ENCODE assay signal across 9 mouse cellular contexts in genomic region chr9:77546010-77546409, GRCm38 (mm10). TPM values are rescaled to one million over a fixed set of nuclear protein-coding genes. Genes with fewer than 3 reads are reported as not detected.
DNase-seq lines count a peak whose midpoint lies in the region; ATAC-seq and TF ChIP-seq lines count a peak whose summit lies in the region.
"Had no signal": no experiment of that assay in that cellular context is flagged by ENCODE, and none has a peak within 500 bp of the region (broad histone marks: within the 10 kb centered on the region; RNA-seq: fewer than 3 reads in every experiment).

No protein-coding gene starts in this region.

- TF ChIP-seq RAD21 in CH12.LX (IDR thresholded peaks at IDR 0.05; ENCODE audit: low read depth, low read length): no peak

- TF ChIP-seq EP300 in CH12.LX (IDR thresholded peaks at IDR 0.05; ENCODE audit: low read length): no peak

- in situ Hi-C loops in CH12.LX (cut with MboI; ENCODE audit: low pct_ligation_motif_present, low pct_unique_long_range_greater_than_20kb, low sequenced_read_pairs): loop anchor here (10.0 kb wide), 1 partner anchor 131 kb away; no protein-coding TSS in a partner anchor

- TF ChIP-seq POLR2A in CH12.LX (IDR thresholded peaks at IDR 0.05; ENCODE audit: low read depth, low read length): no peak

- no peak overlapping the region for H3K4me3 ChIP-seq in forebrain, embryonic 12.5 days (replicated peaks)
- H3K4me3 ChIP-seq in forebrain, embryonic 13.5 days: no peak overlapping the region
- H3K4me3 ChIP-seq in CH12.LX (replicated peaks in 1 of 3; ENCODE audit: low read depth in 2 of 3, low read length in 2 of 3, poor library complexity in 1 of 3): no peak overlapping the region
- H3K4me3 ChIP-seq in intestine, embryonic 14.5 days (ENCODE audit: low read depth, low read length): no peak overlapping the region
- no peak overlapping the region for H3K4me3 ChIP-seq in limb, embryonic 12.5 days (replicated peaks)

- 0 out of 2 replicates have a peak overlapping the region, but pooled peaks have one; percentile 90 for H3K4me2 ChIP-seq in forebrain, embryonic 12.5 days
- H3K4me2 ChIP-seq in forebrain, embryonic 13.5 days: no peak overlapping the region
- peak overlapping the region; percentile 97 for H3K4me2 ChIP-seq in CH12.LX (ENCODE audit: insufficient read depth, low read depth, poor library complexity, severe bottlenecking)
- peak overlapping the region; percentile 86; the same call in 1 of the 2 replicates for H3K4me2 ChIP-seq in intestine, embryonic 14.5 days (ENCODE audit: low read length)
- H3K4me2 ChIP-seq in limb, embryonic 12.5 days: peak overlapping the region; percentile 97; the same call in 1 of the 2 replicates

- H3K4me1 ChIP-seq in forebrain, embryonic 12.5 days: peaks cover 30% of the 10 kb centered on the region
- peaks cover 35% of the 10 kb centered on the region for H3K4me1 ChIP-seq in forebrain, embryonic 13.5 days
- H3K4me1 ChIP-seq in CH12.LX (ENCODE audit: control insufficient read depth in 1 of 2, insufficient read depth in 2 of 2): peaks cover 4 to 59% of the 10 kb centered on the region in 2 experiments
- peaks cover 6% of the 10 kb centered on the region for H3K4me1 ChIP-seq in intestine, embryonic 14.5 days (replicated peaks; ENCODE audit: control insufficient read depth, insufficient read depth, low read length)
- peaks cover 23% of the 10 kb centered on the region; the same call in 1 of the 2 replicates for H3K4me1 ChIP-seq in limb, embryonic 12.5 days (replicated peaks)

- peaks cover 20% of the 10 kb centered on the region for H3K79me2 ChIP-seq in CH12.LX (replicated peaks; ENCODE audit: control insufficient read depth, extremely low read depth, insufficient read depth, poor library complexity, severe bottlenecking)

- no peaks in the 10 kb centered on the region for H3K36me3 ChIP-seq in forebrain, embryonic 12.5 days (replicated peaks)
- H3K36me3 ChIP-seq in forebrain, embryonic 13.5 days (ENCODE audit: poor library complexity, severe bottlenecking): no peaks in the 10 kb centered on the region
- peaks cover 0 to 13% of the 10 kb centered on the region in 2 experiments for H3K36me3 ChIP-seq in CH12.LX (replicated peaks in 1 of 2; ENCODE audit: control insufficient read depth in 1 of 2, insufficient read depth in 1 of 2, low read length in 1 of 2)
- H3K36me3 ChIP-seq in intestine, embryonic 14.5 days (ENCODE audit: control insufficient read depth, insufficient read depth, low read length): no peaks in the 10 kb centered on the region
- no peaks in the 10 kb centered on the region for H3K36me3 ChIP-seq in limb, embryonic 12.5 days

- no peak for TF ChIP-seq CTCF in CH12.LX (conservative IDR thresholded peaks at IDR 0.05 in 1 of 2, IDR thresholded peaks at IDR 0.05 in 1 of 2; ENCODE audit: low read depth in 2 of 2, low read length in 2 of 2)

- DNase-seq in CH12.LX (ENCODE audit: extremely low read depth): no peak
- no peak for DNase-seq in intestine, embryonic 14.5 days (ENCODE audit: low spot score)
- no peak for DNase-seq in adrenal gland, postnatal 4 days (ENCODE audit: low spot score in 2 of 2)
- DNase-seq in right cerebral cortex, postnatal 10 days (ENCODE audit: low spot score in 2 of 2): no peak
- DNase-seq in heart, adult 18-20 months: no peak
- DNase-seq: right cerebral cortex, postnatal 4 days had no signal

- no peaks in the 10 kb centered on the region for H3K27me3 ChIP-seq in forebrain, embryonic 12.5 days
- H3K27me3 ChIP-seq in forebrain, embryonic 13.5 days: no peaks in the 10 kb centered on the region
- no peaks in the 10 kb centered on the region for H3K27me3 ChIP-seq in CH12.LX (replicated peaks)
- no peaks in the 10 kb centered on the region for H3K27me3 ChIP-seq in intestine, embryonic 14.5 days (replicated peaks; ENCODE audit: control insufficient read depth, insufficient read depth, low read length)
- no peaks in the 10 kb centered on the region for H3K27me3 ChIP-seq in limb, embryonic 12.5 days

- no peak for ATAC-seq in forebrain, embryonic 12.5 days (ENCODE audit: low FRiP score)
- ATAC-seq in forebrain, embryonic 13.5 days: no peak
- ATAC-seq in intestine, embryonic 14.5 days (replicated peaks; ENCODE audit: low FRiP score, low TSS enrichment, low read depth): no peak
- no peak for ATAC-seq in limb, embryonic 12.5 days (ENCODE audit: insufficient number of reproducible peaks, insufficient read depth, low FRiP score, low TSS enrichment, low read depth)

- no peaks in the 10 kb centered on the region for H3K9me3 ChIP-seq in forebrain, embryonic 12.5 days
- no peaks in the 10 kb centered on the region for H3K9me3 ChIP-seq in forebrain, embryonic 13.5 days (replicated peaks)
- H3K9me3 ChIP-seq in CH12.LX (replicated peaks; ENCODE audit: low read length): no peaks in the 10 kb centered on the region
- H3K9me3 ChIP-seq in intestine, embryonic 14.5 days (ENCODE audit: control insufficient read depth, low read length): no peaks in the 10 kb centered on the region
- H3K9me3 ChIP-seq in limb, embryonic 12.5 days: no peaks in the 10 kb centered on the region

- WGBS in forebrain, embryonic 12.5 days: 57% methylated on average over 3 of the region's 3 CpGs
- 53% methylated on average over 3 of the region's 3 CpGs for WGBS in forebrain, embryonic 13.5 days
- WGBS in intestine, embryonic 14.5 days: 33% methylated on average over 3 of the region's 3 CpGs
- WGBS in limb, embryonic 12.5 days: 50% methylated on average over 3 of the region's 3 CpGs

- H3K27ac ChIP-seq in forebrain, embryonic 12.5 days: no peak overlapping the region
- no peak overlapping the region for H3K27ac ChIP-seq in forebrain, embryonic 13.5 days
- H3K27ac ChIP-seq in CH12.LX (ENCODE audit: insufficient read depth, low read depth): no peak overlapping the region
- H3K27ac ChIP-seq in intestine, embryonic 14.5 days (ENCODE audit: low read depth): no peak overlapping the region
- H3K27ac ChIP-seq in limb, embryonic 12.5 days: no peak overlapping the region

- dilution Hi-C loops in CH12.LX (cut with MboI; ENCODE audit: extremely low pct_ligation_motif_present, extremely low pct_unique_long_range_greater_than_20kb, low sequenced_read_pairs): no loop called here

- no peak overlapping the region for H3K9ac ChIP-seq in forebrain, embryonic 12.5 days
- H3K9ac ChIP-seq in forebrain, embryonic 13.5 days: no peak overlapping the region
- peak overlapping the region; percentile 60 for H3K9ac ChIP-seq in CH12.LX (ENCODE audit: insufficient read depth, low read depth)
- no peak overlapping the region for H3K9ac ChIP-seq in intestine, embryonic 14.5 days (ENCODE audit: low read length)
- H3K9ac ChIP-seq in limb, embryonic 12.5 days (replicated peaks): no peak overlapping the region

TF ChIP-seq in CH12.LX, 34 proteins besides CTCF, POLR2A, EP300 and RAD21:
- TF ChIP-seq SIN3A (IDR thresholded peaks at IDR 0.05; ENCODE audit: low read length): no peak
- no peak for TF ChIP-seq PAX5 (IDR thresholded peaks at IDR 0.05; ENCODE audit: low read length)
- no peak for TF ChIP-seq MEF2A (IDR thresholded peaks at IDR 0.05; ENCODE audit: borderline replicate concordance, low read depth, low read length)
- TF ChIP-seq MYC (IDR thresholded peaks at IDR 0.05; ENCODE audit: low read depth, low read length): no peak
- TF ChIP-seq JUN (IDR thresholded peaks at IDR 0.05; ENCODE audit: insufficient read depth, low read depth, low read length): no peak
- no peak for TF ChIP-seq UBTF (IDR thresholded peaks at IDR 0.05; ENCODE audit: low read depth, low read length)
- TF ChIP-seq TCF12 (IDR thresholded peaks at IDR 0.05; ENCODE audit: low read depth, low read length): no peak
- TF ChIP-seq CHD2 (IDR thresholded peaks at IDR 0.05; ENCODE audit: low read length): no peak
- TF ChIP-seq ETS1 (conservative IDR thresholded peaks at IDR 0.05; ENCODE audit: low read depth, low read length): no peak
- TF ChIP-seq MAFK (IDR thresholded peaks at IDR 0.05; ENCODE audit: insufficient replicate concordance, low read length): no peak
- no peak for TF ChIP-seq ELF1 (IDR thresholded peaks at IDR 0.05; ENCODE audit: low read depth, low read length)
- no peak for TF ChIP-seq MXI1 (IDR thresholded peaks at IDR 0.05; ENCODE audit: low read depth, low read length)
- TF ChIP-seq ZC3H11A (IDR thresholded peaks at IDR 0.05; ENCODE audit: low read depth, low read length): no peak
- TF ChIP-seq KAT2A (IDR thresholded peaks at IDR 0.05; ENCODE audit: insufficient replicate concordance, low read length): no peak
- no peak for TF ChIP-seq MAX (IDR thresholded peaks at IDR 0.05; ENCODE audit: low read length)
- TF ChIP-seq CHD1 (IDR thresholded peaks at IDR 0.05; ENCODE audit: low read depth, low read length): no peak
- no peak for TF ChIP-seq RCOR1 (conservative IDR thresholded peaks at IDR 0.05; ENCODE audit: low read depth, low read length)
- no peak for TF ChIP-seq IRF4 (IDR thresholded peaks at IDR 0.05; ENCODE audit: low read depth, low read length)
- TF ChIP-seq ZKSCAN1 (IDR thresholded peaks at IDR 0.05; ENCODE audit: borderline replicate concordance, low read depth, low read length): no peak

RNA-seq across cellular contexts. Expression of gene Lrrc1, which starts 1.3 kb away (rescaled TPM):
- polyA plus RNA-seq in forebrain, embryonic 12.5 days (2016; fragmentation: Nextera tagmentation; extraction: Ambion mirVana): 18.1 and 21.4 TPM in 2 replicates
- polyA plus RNA-seq in forebrain, embryonic 13.5 days (2015; fragmentation: Nextera tagmentation; extraction: Ambion mirVana): 12.5 and 13.0 TPM in 2 replicates
- 12.5 and 15.4 TPM in 2 replicates for total RNA-seq in CH12.LX (2012; rRNA removed)
- total RNA-seq in CH12.LX (2014; rRNA removed): 15.7 and 15.8 TPM in 2 replicates
- polyA plus RNA-seq in CH12.LX (2012; ENCODE audit: insufficient read length, low read depth): 14.9 and 15.8 TPM in 2 replicates
- 14.2 and 14.6 TPM in 2 replicates for polyA plus RNA-seq in intestine, embryonic 14.5 days (2014; fragmentation: Nextera tagmentation; extraction: Ambion mirVana)
- polyA plus RNA-seq in limb, embryonic 12.5 days (2016; fragmentation: Nextera tagmentation; extraction: Ambion mirVana): 11.4 and 13.2 TPM in 2 replicates
- 10 to 100 TPM; 21.3 to 26.5 TPM for total RNA-seq in adrenal gland, postnatal 4 days (2021)
- 10 to 100 TPM; 14.3 to 16.9 TPM for total RNA-seq in heart, adult 18-20 months (2021)
